Mouse (Mus musculus): ENCODE measurements around the gene A230050P20Rik.

The A230050P20Rik gene

DNA sequence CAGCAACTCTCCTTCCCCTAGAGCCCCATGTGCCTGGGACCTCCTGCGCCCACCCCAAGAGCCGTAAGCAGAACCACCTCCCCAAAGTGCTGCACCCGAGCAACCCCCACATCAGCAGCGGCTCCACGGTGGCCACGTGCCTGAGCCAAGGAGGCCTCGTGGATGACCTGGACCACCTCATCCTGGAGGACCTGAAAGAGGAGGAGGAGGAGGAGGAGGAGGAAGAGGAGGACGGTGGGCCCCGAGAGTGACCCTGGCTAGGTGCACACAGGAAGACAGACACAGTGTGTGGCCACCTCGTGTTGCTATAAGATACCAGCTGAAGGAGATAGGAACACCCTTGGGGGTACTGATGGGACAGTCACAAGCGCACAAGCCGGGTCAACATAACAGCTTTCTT lies 5.1 kb downstream of the A230050P20Rik start:
- DNase-seq (ENCODE audit: low read depth, low spot score): no peak

DNA sequence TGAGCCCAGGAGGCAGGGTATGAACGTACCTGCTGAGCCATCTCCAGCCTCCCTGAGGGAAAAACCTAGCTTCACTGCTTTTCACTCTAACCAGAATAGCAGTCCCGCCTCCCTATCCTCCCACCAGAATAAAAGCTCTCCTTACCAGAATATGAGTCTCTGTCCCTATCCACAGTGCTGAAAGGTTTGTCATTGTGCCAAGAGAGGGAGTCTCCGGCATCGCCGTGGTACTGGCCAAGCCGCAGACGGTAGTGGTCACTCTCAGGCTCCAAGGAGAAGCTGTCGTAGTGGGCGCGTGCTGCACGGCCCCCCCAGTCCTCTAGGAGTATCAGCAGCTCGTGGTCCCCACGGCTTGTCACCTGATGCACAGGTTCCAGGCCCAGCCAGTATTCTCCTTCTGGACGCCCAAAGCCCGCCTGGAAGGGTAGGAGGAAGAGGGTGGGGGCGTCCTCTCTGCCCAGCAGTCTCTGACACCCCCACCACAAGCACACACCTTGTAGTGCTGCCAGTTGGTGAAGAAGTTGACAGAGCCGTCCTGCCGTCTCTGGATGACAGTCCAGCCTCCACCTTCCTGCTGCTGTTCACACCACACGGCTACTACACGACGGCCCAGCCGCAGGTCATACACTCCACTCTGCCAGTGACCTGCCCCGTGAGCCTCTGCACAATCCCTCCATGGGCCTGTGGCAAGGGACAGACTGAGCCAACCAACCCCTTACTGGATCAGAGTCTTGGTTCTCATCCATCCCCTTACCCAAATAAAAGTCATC lies 6.8 kb downstream of the A230050P20Rik start:
- peak; percentile 70 for DNase-seq (ENCODE audit: low read depth, low spot score)

DNA sequence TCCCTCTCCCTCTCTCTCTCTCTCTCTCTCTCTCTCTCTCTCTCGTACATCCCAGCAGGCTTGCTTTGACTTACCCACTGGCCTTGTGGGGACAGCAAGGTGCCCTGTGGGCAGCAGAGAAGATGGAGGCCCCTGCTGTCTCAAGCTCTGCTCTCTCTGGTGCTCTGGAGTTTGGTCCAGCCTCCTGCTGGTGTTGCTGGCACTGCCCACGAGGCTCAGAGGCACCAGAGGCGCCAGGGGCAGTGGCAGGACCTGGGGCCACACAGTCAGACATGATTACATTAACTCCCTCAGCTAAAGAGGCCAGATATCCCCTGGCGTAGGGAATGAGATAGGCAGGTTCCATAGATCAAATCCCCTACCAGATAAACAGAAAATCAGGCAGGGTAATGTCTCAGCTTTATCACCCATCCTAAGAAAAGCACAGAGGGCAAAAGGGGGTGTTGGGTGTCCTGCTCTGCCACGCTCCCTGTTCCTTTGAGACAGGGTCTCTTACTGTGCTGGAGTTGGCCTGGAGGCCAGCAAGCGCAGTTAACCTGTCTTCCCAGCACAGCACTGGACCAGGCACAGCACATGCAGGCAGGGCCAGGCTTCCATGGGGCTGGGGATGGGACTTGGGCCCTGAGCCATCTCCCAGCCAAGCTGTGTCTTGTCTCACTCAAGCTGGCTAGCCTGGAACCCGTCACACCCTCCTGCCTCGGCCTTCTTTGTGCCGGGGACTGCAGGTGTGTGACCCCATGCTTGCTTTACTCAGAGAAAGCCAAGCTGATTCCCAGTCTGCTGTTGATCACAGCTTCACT lies 8.1 kb downstream of the A230050P20Rik start:
- no peak for DNase-seq (ENCODE audit: low read depth, low spot score)

DNA sequence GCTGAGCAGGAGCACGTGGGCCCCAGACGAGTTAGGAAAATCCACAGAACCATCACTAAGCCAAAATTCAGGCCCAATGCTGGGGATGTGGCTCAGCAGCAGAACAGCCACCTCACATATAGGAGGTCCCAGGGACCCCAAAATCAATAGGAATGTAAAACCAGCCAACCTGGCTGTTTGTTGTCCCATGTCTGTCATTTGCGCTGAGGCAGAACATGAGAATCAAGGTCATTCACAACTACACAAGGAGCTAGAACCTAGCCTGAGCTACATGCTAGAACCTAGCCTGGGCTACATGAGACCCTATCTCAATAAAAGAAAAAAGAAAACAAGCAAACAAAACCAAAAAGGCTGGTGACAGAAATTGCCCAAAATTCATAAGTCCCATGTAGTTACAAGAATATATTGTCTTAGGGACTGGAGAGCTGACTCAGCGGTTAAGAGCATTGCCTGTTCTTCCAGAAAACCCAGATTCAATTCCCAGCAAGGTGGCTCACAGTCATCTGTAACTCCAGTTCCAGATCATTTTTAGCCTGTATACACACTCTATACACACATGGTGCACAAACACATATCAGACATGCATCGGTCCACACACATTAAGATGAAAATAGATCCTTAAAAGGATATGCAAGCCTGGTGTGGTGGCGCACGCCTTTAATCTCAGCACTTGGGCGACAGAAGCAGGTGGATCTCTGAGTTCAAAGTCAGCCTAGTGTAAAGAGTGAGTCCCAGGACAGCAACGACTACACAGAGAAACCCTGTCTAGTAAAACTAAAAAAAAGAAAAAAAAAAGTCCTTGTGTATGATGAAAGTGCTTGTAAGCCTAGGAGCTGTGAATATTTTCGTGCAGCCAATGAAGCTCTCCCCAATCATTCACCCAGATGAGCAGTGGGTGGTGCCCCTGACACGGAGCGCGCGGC lies 8.9 kb downstream of the A230050P20Rik start:
- no peak for DNase-seq (ENCODE audit: low read depth, low spot score)

DNA sequence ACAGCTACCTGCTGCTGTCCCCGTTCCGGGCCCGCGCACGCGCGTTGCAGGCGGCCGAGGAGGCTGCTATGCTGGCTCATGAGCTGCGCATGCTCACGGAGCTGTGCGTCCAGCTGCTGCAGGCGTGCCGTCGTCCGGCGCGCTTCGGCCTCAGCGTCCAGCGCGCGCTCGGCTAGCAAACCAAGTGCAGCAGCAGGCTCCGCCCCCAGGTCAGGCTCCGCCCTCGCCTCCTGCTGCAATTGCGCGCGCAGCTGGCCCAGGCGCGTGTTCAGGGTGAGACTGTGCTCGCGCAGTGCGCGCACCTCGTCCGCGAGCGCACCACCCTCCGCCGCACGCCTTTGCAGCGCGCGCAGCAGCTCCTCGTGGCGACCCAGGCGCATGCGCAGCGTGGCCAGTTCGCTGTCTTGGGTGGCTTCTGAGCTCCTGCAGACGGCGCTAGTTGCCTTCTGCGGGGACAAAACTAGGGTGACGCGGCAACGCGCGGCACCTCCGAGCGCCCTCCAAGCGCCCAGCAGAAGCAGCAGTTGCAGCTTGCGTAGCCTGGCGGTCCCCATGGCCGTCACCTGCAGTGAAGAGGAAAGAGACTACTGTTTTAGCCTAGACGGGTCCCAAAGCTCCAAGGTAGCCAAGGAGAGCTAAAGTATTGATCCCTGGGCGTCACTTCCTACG lies 9.7 kb downstream of the A230050P20Rik start:
- DNase-seq (ENCODE audit: low read depth, low spot score): peak; percentile 100

DNA sequence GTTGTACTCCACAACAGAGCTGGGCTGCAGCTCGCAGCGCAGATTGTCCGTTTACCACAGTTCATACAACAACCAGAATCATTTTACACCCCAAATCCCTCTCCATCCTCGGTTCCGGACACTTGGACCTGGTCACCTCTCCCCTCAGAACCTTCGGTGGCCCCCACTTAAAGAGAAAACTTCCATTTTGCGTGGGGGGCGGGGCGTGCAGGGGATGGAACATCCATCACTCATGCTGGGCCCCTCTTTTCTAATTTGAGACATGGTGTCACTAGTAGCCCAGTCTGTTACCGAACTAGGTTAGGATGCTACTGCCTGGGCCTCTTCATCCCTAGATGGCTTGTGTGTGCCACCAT lies 10.2 kb downstream of the A230050P20Rik start:
- DNase-seq (ENCODE audit: low read depth, low spot score): no peak

DNA sequence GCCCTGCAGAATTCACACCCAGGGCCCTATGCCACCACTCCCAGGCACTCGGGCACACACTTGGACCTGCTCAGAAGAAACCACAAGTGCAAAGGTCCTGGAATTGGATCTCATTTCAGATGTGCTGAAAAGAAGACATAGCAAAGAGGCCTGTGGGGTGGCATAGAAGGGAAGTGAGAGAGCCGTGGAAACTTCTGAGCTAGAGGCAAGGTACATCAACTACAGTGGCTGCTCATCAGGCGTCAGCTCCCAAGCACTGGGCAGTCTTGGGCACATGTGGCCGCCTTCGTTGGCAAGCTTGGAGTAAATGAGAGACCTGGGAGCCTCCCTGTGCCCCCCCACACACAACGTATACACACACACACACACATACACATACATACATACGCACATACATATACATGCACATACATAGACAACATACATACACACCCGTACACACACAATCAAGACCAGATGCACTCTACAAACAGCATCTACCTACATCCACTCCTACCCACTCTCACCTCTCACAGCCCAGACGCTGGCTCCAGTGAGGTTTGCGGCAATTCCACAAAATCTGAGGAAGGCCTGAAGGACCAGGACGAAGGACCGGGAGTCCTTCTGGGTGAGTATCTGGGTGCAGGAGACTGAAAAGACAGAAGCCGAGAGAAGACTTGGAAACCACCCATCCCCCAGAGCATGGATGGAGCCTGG lies 10.8 kb downstream of the A230050P20Rik start, which contains the start of gene Angptl6:
Angptl6 (minus strand) TSS at position 631 of the 696 bp plus-strand sequence.
- no peak for DNase-seq (ENCODE audit: low read depth, low spot score)

DNA sequence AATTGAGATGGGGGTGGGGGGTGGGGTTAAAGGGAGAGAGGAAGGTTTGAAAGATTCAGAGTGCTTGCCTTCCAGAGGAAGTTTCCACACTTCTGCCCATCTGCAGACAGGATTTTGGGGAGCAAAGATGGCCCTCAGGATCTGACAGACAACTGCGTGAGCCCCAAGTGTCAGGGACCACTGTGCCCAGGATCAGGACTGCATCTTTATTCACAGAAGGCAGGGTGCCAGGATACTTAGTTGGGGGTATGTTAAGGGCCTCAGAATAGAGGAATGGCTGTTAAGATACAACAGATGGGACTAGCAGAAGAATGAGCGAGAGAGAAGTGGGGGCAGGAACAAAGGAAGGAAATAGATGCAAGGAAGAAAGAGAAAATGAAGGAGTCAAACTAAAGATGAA lies 18.1 kb downstream of the A230050P20Rik start:
- DNase-seq (ENCODE audit: low read depth, low spot score): no peak

DNA sequence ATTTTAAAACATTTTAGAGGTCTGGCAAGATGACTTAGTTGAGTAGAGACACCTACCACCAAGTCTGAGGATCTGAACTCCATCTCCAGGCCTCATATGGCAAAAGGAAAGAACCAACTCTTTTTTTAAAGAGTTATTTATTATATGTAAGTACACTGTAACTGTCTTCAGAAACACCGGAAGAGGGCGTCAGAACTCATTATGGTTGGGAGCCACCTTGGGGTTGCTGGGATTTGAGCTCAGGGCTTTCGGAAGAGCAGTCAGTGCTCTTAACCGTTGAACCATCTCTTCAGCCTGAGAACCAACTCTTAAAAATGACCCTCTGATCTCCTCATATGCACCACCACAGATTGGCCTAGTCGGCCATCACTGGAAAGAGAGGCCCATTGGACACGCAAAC lies 18.7 kb downstream of the A230050P20Rik start:
- no peak for DNase-seq (ENCODE audit: low read depth, low spot score)

DNA sequence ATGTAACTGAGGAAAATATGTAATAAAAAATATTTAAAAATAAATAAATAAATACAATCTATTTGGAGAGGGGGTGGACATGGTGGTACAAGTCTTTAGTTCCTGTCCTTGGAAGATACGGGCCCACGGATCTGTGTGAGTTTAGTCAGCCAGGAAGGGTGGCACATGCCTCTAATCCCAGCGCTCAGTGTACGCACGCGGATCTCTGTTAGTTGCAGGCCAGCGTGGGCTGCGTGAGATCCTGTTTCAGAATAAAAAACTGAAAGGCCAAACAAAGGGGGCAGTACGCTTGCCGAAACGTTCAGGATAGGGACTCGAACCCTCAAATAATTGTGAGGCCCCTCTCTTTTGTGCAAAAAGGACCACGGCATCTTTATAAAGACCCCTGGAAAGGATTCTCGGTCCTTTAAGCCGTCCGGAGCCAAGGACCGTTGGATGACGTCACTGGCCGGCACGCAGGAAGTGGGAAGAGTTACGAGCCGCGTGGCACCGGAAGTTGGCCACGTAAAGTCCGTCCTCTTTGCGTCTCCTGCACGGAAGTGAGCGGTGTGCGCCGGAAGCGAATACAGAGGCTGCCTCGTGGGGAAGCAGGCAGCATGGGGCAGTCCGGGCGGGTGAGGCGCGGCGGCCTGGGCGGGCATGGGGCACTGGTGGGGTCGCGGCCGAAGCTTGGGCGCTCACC lies 19.4 kb downstream of the A230050P20Rik start, which contains the start of gene Ppan:
Ppan (plus strand) TSS at position 472 of the 682 bp plus-strand sequence.
- peak; percentile 99 for DNase-seq (ENCODE audit: low read depth, low spot score)

DNA sequence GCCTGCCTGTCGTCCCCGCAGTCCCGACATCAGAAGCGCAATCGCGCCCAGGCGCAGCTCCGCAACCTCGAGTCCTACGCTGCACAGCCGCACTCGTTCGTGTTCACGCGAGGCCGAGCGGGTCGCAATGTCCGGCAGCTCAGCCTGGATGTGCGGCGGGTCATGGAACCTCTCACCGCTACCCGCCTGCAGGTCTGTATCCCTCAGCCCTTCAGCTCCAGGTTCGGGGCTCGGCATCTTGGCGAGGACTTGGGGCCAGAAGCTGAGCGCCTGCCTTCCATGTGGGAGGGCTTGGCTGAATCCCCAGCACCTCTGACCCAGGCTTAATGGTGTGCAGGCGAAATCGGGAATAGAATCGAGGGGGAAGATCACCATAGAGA lies 19.9 kb downstream of the A230050P20Rik start:
- no peak for DNase-seq (ENCODE audit: low read depth, low spot score)

DNA sequence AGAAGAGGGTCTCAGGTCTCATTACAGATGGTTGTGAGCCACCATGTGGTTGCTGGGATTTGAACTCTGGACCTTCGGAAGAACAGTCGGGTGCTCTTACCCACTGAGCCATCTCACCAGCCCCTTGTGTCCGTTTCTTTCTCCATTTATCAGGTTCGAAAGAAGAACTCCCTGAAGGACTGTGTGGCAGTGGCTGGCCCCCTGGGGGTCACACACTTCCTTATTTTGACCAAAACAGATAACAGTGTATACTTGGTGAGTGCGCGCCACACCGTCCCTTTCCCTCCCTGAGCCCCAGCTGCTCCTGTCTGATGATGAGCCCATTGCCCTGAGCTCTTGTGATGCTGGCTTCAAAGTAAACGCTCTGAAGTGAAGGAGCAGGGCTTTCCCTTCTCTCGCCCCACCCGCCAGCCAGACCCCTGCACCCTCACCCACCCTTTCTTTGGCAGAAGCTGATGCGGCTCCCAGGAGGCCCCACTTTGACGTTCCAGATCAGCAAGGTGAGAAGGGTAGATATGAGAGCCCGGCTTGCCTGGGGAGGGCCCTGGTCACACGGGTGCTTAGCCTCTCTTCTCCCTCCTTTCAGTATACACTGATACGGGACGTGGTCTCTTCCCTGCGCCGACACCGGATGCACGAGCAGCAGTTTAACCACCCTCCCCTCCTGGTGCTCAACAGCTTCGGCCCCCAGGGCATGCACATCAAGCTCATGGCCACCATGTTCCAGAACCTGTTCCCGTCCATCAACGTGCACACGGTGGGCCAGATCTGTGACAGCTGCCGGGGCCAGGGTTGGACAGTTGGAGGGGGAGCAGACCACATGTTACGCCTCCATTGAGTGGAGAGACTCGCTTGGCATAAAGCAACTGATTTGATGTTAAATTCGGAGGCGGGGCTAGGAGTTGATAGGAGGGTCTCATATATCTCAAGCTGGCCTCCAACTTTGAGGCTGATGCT lies 21.0 kb downstream of the A230050P20Rik start:
- no peak for DNase-seq (ENCODE audit: low read depth, low spot score)

DNA sequence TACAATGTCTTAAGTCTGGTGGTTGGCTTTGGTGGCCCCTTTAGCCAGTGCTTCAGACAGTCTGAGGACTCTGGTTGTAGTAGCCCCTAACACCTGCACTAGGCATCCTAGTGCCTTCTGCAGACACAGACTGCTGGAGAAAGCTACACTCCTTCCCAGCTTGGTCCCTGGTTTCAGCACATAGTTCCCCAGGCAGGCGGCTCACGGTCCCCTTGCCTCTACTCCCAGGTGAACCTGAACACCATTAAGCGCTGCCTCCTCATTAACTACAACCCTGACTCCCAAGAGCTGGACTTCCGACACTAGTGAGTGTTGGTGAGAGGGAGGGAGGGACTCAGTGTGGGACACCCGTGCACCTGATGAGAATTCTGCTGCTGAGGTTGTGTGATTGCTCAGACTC lies 22.0 kb downstream of the A230050P20Rik start:
- DNase-seq (ENCODE audit: low read depth, low spot score): no peak

DNA sequence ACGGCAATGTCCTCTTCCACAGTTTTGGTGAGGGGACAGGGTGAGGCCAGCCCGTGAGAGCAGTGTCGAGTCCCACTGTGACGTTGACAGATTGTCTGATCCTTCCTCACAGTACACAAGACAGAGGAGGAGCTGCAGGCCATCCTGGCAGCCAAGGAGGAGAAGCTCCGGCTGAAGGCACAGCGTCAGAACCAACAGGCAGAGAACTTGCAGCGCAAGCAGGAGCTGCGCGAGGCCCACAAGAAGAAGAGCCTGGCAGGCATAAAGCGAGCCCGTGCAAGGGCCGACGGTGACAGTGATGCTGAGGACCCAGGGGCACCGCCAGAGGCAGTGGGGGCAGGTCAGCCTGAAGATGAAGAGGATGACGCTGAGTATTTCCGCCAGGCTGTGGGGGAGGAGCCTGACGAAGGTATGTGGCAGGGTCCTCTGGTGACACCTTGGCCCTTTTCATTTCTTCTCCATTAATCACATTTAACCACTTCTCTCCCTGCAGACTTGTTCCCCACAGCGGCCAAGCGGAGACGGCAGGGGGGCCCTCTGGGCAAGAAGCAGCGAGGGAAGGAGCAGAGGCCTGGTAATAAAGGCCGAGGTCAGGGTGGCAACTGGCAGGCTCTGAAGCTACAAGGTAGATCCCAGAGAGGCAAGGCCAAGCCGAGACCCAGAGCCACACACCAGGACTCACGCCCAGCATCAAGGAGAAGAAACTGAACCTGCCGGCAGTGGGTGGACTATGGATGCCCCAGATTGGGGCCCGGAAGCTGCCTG lies 23.1 kb downstream of the A230050P20Rik start:
- no peak for DNase-seq (ENCODE audit: low read depth, low spot score)

DNA sequence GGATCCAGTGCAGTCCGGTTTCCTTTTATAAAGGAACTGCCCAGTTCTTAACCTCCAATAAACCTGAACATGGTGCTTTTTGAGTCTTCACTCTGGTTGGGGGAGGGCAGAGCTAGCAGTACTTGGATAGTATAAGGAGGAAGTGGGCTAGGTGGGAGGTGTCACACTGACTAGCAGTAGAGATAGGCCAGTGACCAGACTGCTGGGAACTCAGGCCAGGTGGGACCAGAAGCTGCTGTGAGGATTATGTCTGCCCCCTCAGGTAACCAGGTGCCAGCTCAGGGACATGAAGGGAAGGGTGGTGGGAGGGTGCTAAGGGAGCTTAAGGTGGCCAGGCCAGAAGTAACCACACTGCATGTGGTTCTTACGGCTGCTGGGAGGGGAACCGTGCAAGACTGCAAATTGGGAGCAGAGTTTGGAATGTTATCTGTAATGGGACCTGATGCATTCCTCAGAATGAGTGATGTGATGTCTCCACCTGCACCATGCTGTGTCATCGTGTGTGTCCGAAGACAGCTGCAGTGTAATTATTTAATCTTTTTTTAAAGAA lies 23.7 kb downstream of the A230050P20Rik start:
- DNase-seq (ENCODE audit: low read depth, low spot score): no peak

DNA sequence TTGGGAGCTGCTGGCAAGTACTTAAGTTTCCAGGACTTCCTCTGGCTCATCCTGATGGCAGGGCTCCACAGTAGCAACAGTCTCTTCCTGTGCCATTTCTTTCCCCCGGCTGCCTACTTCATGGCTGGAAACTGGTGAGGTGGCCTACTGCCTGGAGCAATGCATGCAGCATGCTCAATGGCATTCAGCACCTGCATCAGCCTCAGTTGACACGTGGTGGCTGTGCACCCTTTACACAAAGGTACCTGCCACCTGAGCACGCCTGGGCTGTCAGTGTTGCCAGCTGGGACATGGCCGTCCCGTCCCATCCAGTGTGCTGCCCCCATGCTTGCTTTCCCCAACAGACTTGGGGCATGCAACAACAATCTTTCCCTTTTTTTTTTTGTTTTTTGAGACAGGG lies 24.6 kb downstream of the A230050P20Rik start:
- DNase-seq (ENCODE audit: low read depth, low spot score): no peak

DNA sequence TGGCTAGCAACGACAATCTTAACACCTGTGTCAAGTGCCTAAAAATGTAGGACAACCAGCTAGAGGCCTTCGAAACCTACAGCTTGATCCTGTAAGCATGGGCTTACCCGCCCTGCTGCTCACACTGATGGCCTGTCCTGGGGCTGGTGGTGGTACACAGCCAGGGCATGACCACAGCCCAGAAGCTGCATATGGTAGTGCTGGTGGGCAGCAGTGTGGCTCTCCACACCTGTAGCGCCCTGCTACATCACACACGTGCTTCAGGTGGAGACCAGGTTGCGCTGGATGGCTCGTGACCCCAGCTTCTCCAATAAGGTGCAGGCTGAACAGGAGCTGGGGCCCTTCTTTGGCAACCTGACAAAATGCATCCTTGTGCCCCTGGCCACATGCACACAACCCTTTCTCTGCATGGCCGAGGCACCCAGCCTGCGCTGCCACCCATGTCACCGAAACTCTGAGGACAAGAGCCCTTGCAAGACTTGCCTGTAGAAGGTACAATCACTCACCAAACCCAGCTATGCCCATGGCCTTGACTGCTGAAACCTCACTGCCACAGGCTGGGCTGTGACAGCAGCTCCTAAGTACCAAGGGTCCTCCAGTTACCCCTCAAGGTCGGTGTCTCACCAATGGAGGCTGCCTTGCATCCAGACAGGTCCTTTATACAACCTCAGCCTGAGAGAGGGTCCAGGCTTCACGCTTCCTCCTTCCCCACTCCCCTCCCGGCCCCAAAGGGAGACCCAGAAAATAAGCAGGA lies 25.3 kb downstream of the A230050P20Rik start:
- DNase-seq (ENCODE audit: low read depth, low spot score): no peak

Measured in brain, adult 2 months (tissue).